Mouse (Mus musculus) activated CD4-positive, CD25-positive, alpha-beta regulatory T cell, adult 4 months (primary cell): ENCODE data around the gene Rhof. TPM values are rescaled to one million over a fixed set of nuclear protein-coding genes. Genes with fewer than 3 reads are reported as not detected.

Experiments
- ATAC-seq: one replicate; pipeline ENCODE4 v1.8.0; 2017
- polyA plus RNA-seq, 2 experiments: library from polyadenylated mRNA; unstranded; fragments of 100-300 nt; shearing (Covaris generic); gene quantifications; one replicate each; pipeline ENCODE4 v1.2.1; 2017

Rhof gene
- polyA plus RNA-seq, 2 experiments from 2014 or later: 54.3 to 75.1 TPM

DNA sequence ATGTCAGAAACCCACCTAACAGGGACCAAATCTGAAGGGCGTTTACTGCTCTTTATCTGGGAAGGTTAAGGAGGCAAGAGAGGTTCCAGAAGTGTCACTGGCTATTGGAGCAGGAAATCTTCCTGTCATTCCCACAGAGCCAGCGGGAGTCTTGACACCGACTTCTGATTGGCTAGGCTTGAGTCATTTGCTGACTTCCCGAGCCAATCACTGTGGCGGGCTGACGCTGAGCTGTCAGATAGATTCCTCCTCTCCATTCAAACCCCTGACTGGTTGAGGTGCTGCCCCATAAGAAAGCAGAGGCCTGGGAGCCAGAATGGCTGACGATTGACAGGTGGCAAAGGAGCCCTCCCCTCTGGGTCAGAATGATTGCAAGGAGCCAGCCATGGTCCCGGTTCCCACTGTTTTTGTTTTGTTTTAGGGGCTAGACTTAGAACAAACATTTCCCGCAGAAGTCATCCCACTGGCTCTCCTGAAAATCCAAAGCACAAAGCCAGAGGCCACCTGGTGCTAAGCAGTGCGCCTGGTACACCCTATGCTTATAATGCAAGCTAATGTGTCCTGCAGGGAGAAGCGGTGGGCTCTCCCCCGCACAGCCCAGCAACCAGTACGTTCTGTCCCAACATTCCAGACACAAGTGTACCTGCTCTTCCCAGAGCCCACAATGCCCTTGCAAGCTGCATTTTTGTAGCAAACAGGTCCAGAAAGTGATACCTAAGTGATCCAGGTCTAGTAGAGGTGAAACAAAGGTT lies 22.9 kb downstream of the Rhof start:
- no peak for ATAC-seq

DNA sequence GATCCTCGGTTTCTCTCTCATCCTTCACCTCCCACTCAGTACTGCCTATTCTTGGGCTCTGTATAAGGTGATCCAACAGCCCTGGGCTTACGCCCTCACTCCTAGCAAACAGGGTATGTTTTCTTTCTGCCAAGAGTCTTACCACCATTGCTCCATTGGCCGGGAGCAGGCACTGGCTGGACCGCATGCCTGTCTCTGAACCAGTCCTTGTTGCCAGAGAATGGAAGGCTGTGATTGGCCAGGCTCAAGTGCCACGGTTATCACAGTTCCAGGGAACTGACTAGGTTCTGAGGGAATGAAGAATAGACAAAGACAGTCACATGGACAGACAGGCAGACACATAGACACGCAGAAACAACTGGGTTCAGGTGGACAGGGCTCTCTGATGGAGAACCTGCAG lies 27.7 kb downstream of the Rhof start:
- no peak for ATAC-seq

DNA sequence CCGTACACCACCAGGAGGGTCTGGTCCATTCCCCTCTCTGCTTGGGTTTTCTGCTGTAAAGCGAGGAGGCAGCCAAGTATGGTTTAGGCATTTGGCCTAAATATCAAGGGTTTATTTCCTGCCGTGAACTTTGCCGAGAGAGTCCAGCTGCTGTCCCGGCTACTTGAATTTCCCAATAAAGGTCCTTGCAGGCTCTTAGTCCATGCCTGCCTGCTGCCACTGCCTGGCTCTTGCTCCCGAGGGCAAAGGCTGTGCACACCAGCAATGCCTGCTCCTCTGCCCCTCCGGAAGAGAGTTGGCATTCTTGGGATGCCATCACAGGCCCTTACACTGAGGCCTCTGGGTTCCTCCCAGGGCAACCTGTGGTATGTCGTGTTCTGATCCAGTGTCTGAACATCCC lies 28.9 kb downstream of the Rhof start:
- ATAC-seq: no peak

DNA sequence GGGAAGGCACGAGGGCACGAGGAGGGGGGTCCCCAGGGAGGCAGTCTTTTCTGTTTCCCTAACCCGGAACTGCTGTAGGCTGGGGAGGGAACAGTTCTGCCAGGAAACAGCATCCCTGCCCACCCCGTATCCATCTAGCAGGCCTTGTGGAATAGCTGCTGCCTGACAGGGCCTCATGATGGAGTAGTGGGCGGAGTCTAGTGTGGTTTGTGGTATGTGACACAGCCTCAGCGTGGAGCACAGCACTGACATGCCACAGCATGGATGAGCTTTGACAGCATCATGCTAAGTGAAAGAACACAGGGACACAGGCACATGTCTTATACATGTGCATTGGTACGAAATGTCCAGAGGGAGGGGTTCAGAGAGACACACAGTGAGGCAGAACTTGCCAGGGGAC lies 30.1 kb downstream of the Rhof start:
- no peak for ATAC-seq

DNA sequence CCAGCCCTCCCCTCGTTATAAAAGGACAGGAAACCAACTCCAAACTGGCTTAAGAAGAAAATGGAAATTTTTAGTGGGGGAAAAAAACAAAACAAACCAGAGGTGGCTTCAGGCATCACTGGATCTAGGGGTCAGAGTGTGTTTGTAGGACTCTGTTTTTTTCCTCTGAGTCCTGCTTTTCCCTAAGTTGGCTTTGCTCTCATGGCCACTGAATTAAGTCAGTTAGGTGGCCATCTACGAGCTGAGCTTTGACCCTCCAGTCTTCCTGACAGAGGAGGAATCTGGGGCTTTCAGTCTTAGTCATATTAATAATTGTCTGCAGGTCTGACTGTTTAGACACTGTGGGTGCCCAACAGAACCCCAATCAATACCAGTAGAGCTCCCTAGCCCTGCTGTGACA lies 34.0 kb downstream of the Rhof start:
- no peak for ATAC-seq

DNA sequence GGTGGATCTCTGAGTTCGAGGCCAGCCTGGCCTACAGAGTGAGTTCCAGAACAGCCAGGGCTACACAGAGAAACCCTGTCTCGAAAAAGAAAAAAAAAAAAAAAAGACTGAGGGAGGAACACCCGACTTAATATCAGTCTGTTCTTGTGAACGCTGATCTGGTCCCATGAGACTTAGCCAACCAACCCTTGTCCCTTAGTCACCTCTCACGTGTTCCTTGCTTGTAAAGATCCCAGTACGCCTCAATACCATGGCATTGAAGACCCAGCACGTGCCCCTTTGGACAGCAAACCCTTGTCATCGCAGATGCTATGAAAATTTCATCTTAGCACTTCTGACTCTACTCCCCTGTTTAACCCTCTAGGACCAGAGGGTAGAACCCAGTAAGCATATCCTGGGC lies 36.2 kb downstream of the Rhof start:
- no peak for ATAC-seq

DNA sequence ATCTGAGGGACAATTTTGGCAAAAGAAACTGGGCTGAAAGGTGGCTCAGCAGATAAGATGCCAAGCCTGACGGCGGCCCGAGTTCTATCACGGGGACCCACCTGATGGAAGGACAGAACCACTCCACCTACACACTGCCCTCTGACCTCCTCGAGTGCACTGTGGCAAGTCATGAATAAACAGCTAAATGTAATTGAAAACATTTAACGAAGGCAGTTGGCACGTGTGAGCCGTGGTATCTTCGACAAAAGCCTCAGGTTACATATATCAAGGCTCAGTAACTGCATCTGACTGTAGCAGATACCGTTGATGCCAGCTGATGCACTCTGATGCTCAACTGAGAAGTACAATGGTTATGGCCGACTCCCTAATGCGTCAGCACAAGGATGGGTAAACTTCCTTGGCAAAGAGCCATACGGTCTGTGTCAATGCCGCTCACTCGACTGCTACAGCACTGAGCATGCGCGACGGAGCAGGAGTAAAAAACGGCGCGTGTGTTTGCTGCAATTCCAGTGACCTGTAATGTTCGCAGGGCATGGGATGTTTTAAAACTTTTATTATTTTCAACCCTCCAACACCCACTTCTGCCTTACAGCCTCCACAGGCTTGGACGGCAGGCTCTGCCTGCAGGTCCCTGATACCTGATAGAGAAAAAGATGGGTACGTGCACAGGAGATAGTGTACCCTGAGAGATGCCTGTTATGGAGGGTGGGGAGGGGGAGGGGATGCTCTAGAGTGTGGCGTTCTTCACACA lies 38.1 kb downstream of the Rhof start:
- no peak for ATAC-seq

DNA sequence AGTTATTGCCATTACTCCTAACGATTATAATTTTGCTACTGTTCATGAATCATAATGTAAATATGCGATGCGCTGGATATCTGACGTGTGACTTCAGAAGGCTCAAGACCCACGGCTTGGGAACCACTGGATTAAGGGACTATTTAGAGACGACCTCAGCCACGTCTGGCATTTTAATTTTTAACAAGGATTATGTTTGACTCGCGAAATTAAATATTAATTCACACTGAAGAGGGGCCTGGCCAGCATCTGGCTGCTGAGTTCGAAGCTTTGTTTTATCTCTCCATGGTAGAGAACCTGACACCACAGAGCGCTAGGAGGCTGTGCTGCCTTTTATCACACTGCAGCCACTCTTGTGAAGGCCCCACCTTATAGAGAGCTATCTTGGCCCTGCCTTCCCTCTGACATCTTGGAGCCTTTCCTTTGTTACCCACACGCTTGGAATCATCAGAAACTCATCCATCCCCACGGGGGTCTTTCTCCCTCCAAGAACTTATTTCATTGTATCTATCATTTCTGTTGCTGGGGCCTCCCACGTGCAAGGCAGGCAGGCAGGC lies 39.3 kb downstream of the Rhof start:
- ATAC-seq: no peak

DNA sequence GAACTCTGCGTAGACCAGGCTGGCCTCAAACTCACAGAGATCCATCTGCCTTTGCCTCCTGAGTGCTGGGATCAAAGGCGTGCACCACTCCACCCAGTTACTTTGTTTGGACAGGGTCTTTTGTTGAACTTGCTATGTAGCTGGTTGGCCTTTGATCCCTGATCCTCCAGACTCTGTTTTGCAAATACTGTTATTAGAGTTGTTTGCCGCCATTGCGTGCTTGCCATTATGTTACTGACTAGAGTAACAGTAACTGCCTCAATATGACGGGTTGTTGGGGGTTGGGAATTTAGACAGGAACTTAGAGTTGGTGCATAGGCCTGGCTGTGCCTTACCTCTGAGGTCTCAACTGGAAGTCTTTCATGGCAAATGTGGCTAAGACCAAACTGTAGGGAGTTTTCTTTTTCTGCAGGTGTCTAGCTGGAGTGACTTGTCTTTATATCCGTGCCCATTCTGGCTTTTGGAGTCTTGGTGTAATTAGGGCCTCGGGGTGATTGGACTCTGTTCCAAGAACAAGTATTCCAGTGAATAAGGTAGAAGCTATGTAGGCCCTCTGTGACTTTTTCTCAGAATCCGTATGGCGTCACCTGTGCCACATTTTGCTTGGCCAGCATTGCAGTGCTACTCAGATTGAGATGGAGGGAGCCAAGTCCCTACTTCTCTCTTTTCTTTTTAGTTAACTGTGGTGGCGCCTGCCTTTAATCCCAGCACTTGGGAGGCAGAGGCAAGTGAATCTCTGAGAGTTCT lies 41.8 kb downstream of the Rhof start:
- no peak for ATAC-seq

DNA sequence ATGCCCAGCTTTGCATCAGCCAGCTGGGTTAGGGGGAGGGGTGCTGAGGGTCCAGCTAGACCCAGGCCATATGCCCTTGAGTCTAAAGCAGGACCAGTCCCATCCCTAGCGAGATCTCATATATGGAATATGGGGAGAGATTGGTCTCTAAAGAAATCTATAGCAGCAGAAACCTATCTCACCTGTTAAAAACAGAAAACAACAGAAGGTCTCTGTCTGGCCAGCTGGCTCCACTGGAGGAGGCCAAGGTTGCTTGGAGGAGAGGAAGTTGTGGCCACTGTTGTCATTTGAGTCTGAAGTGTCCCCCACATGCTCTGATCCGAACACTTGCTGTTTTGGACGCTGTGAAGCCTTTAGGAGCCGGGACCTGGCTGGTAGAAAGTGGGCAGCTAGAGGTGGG lies 43.7 kb downstream of the Rhof start:
- ATAC-seq: no peak

DNA sequence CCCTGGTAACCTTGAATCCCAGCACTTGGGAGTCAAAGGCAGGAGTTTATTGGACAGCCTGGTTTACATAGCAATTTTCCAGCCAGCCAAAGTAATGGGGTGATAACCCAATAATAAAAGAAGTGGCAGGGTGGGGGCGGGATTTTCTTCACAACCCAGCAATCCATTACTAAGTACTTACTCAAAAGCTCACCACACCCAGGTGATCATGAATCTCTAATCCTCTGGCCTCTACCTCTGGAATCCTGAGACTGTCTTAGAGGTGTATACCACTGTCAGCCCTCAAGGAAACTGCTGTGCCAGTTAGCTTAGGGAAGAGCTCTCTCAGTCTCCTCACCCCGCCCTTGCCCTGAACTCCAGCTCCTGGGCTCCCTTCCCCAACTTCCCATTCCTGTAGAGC lies 46.0 kb downstream of the Rhof start:
- ATAC-seq: no peak

DNA sequence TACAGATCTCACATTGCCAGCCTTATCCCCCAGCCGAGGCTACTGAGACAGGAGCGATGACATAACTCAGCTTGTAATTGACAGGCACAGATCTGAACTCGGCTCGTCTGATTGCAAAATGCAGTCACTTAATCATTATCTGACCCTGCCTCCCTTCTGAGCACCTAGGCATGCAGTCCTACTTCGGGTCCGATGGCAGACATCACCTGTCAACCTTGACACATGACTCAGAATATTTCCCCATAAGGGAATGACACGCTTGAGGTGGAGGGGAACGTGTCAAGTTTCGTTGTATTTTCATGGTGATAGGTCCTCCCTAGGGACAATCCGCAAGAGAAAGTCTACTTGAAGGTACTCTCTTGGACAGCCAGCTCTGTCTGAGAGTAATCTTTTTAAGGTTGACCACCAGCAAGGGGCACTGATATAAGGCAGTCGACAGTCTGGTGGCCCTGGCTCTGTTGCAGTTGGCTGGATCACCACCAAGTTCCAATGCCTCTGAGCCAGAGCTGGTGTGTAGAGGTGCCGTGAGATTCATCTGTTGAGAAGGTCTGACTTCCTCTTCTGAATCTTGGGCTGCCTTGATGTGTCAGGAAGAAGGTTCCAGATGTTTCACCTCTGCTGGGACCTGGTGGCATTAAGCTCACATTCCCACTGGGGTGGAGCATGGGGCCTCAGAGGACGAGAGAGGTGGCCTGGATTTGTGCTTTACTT lies 49.0 kb downstream of the Rhof start:
- no peak for ATAC-seq

DNA sequence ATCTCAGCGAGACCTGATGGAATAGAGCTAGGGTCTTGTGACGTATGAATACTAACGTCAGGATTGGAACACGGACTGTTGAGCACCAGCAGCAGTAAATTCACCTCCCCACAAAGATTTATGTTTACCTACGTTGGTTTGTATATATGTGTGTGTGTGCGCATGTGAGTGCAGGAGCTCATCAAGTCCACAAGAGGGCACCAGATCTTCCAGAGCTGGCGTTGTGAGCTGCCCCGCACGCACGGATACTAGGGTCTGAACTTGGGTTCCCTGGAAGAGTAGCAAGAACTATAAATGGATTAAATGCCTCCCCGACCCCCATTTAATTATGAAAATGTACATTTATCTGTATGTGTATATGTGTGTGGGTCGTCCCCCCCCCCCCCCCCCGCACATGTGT lies 52.0 kb downstream of the Rhof start:
- no peak for ATAC-seq

DNA sequence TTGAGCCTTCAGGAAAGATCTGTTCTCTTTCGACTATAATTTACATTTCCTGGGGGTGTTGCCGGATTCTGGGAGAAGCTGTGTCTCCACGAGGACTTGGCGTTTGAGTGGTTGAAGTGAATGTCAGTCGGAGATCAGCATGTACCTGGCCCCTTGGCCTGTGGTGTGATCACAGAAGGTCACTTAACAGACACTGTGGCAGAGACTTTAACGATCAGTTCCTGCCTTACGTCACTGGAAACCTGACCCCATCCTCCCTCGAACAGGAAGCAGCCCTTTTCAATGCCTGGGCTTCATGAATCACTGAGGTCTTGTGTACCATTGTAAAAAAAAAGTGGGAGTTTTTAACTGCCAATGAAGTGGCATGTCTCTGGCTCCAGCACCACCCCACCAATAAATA lies 52.5 kb downstream of the Rhof start:
- ATAC-seq: no peak

DNA sequence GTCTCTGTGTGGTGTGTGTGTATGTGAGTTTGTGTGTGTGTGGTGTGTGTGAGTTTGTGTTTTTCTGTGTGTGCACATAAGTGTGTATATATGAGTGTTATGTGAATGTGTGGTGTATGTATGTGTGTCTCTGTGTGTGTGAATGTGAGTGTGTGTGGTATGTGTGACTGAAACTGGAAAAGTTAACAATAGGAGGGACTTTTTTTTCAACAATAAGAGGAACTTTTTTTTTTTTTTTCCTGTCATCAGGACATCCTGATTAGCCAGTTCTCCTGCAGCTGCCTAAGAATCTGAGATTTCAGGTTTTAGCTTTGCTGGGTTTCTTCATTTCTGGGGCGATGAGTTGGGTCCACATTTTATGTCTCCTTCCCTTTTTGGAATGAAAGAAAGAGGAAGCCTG lies 52.9 kb downstream of the Rhof start:
- ATAC-seq: no peak

DNA sequence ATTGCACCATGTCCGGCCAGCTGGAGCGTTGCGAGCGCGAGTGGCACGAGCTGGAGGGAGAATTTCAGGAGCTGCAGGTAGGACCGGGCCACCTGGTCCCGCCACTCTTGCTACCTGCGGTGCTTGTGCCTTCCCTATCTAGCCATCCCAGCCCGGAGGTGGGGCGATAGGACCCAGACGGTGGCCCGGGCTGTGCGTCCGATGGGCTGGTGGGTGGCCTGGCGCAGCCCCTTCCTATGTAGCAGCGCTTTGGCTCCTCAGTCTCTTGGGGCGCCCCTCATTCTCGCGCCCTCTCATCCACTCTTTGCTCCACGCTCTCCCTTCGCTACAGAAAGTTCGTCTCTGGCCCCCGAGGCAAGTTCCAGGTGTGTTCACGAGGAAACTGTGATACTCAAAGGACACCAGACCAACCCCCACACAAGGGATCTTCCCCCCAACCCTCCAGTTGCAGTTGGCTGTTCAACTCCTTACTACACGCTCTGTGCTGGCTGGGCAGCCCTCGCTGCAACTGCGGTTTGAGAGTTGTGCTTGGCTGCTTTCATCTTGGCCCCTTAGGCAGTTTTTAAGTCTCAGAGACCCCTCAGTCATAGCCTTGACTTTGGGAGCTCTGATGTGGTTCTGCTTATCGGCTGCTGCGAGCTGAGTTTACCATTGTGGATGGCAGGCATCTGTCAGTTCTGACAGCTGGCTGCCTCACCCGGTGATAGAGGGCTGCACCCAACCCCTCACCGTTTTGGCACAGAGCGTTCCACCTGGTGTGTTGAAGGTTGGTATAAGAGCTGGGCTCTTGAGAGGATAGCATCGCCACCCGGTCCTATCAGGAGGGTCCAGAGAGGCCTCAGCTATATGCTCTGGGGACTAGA lies 55.8 kb downstream of the Rhof start:
- ATAC-seq: peak; percentile 33

DNA sequence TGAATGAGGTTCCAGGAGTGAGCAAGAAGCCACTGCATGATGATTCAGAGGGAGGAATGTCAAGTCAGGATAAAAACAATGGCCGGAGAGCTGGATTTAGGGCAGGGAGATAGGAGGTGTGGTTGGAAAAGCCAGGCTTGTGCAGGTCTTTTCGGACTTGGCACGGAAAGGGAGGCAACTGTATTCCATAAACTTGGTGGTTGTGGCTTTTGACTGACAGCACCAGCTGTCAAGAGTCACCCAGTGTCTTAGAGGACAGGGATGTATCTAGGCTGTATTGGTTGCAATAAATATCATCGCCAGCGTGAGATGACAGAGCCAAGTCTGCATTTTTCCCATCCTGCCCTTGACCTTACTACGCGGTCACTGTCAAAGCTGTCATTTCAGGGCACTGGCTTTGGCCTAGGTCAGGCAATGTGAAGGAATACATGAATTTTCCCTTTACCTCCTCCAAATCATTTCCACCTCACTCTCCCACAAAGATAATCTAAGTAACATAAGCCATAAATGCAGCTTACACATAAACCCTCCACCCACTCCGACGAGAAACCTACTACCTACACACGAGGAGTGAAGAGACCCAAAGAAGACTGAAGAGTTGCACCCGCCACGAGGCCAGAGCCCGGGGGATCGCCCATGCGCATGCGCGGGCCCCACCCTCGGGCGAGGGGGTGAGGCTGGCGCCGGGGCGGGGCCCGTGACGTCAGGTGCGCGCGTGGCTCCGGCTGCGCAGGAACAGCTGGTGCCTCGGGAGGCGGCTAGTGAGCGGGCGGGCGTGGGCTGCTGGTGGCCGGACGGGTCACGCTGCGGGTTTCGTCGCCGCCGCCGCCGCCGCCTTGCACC lies 56.7 kb downstream of the Rhof start:
- peak; percentile 84 for ATAC-seq

DNA sequence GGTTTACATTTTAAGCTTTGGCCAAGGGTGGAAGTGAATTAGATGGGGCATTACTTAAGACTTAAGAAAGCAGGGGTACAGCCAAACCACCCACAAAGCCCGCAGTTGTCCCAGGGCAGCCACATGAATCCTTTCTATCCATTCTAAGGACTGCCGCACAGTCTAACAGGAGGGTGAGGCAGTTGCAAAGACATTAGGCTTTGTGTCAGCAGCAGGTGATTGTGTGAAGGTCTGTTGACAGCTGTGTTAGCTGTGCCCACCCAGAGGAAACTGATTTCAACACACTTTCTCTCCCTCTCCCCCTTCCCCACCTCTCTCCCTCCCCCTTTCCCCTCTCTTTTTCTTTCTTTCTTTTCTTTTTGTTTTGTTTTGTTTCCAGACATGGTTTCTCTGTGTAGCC lies 63.8 kb downstream of the Rhof start:
- ATAC-seq: no peak

DNA sequence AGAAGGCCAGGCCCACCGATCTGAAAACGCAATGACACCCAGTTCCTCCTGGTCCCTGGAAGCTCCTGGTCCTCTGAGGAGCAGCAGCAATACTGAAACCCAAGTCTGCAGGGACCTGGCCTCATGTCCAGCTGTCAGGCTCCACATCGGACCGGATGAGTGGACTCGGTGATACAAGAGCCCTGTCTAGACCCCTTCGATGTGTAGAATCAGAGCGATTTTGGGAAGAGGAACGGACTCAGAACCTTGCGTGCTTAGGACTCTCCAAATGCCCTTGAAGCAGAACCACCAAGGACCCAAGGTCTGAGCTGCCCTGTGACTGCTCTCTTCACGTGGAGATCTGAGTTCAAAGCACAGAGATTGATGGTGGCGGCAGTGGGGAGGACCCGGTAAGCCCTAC lies 64.4 kb downstream of the Rhof start, which contains the start of gene Tmem120b:
Gene Tmem120b (plus strand): TSS at position 301 of the 400 bp plus-strand sequence.
- no peak for ATAC-seq

DNA sequence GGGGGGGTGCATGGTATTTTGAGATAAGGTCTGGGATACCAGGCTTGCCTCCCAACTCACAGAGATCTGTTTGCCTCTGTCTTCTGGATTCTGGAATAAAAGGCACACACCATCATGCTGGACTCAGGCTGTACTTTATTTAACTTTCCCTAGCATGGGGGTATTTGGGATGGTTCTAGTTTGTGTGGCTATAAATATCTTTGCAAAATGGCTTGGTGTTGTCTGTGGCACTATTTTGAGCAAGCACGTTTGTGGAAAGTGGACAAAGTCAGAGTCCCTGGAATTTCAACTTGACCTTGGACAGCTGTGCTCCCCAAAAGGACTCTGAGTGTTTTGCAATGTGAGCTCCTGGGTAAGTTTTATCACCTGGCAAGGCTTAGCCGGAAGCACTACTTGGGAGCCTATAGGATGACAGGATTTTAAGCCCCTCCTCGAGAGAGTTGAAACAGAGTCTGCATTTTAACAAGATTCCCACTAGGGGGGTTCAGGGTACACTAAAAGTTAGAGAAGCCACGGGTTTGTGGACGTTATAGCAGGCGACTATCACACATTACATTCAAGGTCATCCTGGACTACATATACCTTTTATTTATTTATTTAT lies 65.0 kb downstream of the Rhof start:
- ATAC-seq: peak; percentile 78
